Mouse (Mus musculus): ENCODE measurements around the gene Fam241b.

Fam241b gene

GRCm38 (mm10) chr10:62143820-62144219 lies at the start of gene Fam241b:
Gene Fam241b, minus strand, starts transcription at chr10:62143920.
- in situ Hi-C loops (cut with MseI, MboI): no loop called here

- in situ Hi-C loops (cut with MseI, MboI): no loop called here
Measured at GRCm38 (mm10) chr10:62192701-62193157, 49.0 kb upstream of the Fam241b start.

- in situ Hi-C loops (cut with MseI, MboI): no loop called here
Measured at GRCm38 (mm10) chr10:62190821-62191220, 47.1 kb upstream of the Fam241b start.

GRCm38 (mm10) chr10:62189910-62190309 lies 46.2 kb upstream of the Fam241b start:
- in situ Hi-C loops (cut with MseI, MboI): loop anchor here (5.0 kb wide), 1 partner anchor 52 kb away; no protein-coding TSS in a partner anchor

GRCm38 (mm10) chr10:62189303-62189702 lies 45.6 kb upstream of the Fam241b start:
- in situ Hi-C loops (cut with MseI, MboI): loop anchor here (5.0 kb wide), 1 partner anchor 53 kb away; no protein-coding TSS in a partner anchor

- in situ Hi-C loops (cut with MseI, MboI): loop anchor here (5.0 kb wide), 1 partner anchor 55 kb away; no protein-coding TSS in a partner anchor
Measured at GRCm38 (mm10) chr10:62186882-62187281, 43.2 kb upstream of the Fam241b start.

GRCm38 (mm10) chr10:62183053-62183452 lies 39.3 kb upstream of the Fam241b start:
- in situ Hi-C loops (cut with MseI, MboI): loop anchor here (5.0 kb wide), 2 partner anchors 76 to 81 kb away; no protein-coding TSS in a partner anchor

GRCm38 (mm10) chr10:62182471-62183014 lies 38.8 kb upstream of the Fam241b start:
- in situ Hi-C loops (cut with MseI, MboI): loop anchor here (5.0 kb wide), 2 partner anchors 75 to 80 kb away; no protein-coding TSS in a partner anchor

GRCm38 (mm10) chr10:62181701-62182100 lies 38.0 kb upstream of the Fam241b start:
- in situ Hi-C loops (cut with MseI, MboI): loop anchor here (5.0 kb wide), 2 partner anchors 74 to 79 kb away; no protein-coding TSS in a partner anchor

- in situ Hi-C loops (cut with MseI, MboI): loop anchor here (5.0 kb wide), 2 partner anchors 73 to 78 kb away; no protein-coding TSS in a partner anchor
Measured at GRCm38 (mm10) chr10:62179944-62180343, 36.2 kb upstream of the Fam241b start.

GRCm38 (mm10) chr10:62174533-62175313 lies 31.0 kb upstream of the Fam241b start:
- in situ Hi-C loops (cut with MseI, MboI): no loop called here

- in situ Hi-C loops (cut with MseI, MboI): no loop called here
Measured at GRCm38 (mm10) chr10:62173941-62174448, 30.3 kb upstream of the Fam241b start.

GRCm38 (mm10) chr10:62172841-62173553 lies 29.3 kb upstream of the Fam241b start:
- in situ Hi-C loops (cut with MseI, MboI): no loop called here

GRCm38 (mm10) chr10:62162410-62162809 lies 18.7 kb upstream of the Fam241b start:
- in situ Hi-C loops (cut with MseI, MboI): no loop called here

- in situ Hi-C loops (cut with MseI, MboI): no loop called here
Measured at GRCm38 (mm10) chr10:62149929-62150328, 6.2 kb upstream of the Fam241b start.

GRCm38 (mm10) chr10:62147466-62148248 lies 3.9 kb upstream of the Fam241b start:
- in situ Hi-C loops (cut with MseI, MboI): no loop called here

- in situ Hi-C loops (cut with MseI, MboI): no loop called here
Measured at GRCm38 (mm10) chr10:62145957-62146356, 2.2 kb upstream of the Fam241b start.

GRCm38 (mm10) chr10:62138040-62138439 lies 5.7 kb downstream of the Fam241b start:
- in situ Hi-C loops (cut with MseI, MboI): no loop called here

GRCm38 (mm10) chr10:62137150-62137549 lies 6.6 kb downstream of the Fam241b start:
- in situ Hi-C loops (cut with MseI, MboI): no loop called here

GRCm38 (mm10) chr10:62135696-62136470 lies 7.8 kb downstream of the Fam241b start:
- in situ Hi-C loops (cut with MseI, MboI): no loop called here
